Mouse (Mus musculus): ENCODE measurements around the gene Tex45. TPM values are rescaled to one million over a fixed set of nuclear protein-coding genes. Genes with fewer than 3 reads are reported as not detected.

Gene Tex45
- polyA plus RNA-seq, 1 experiment from 2014 or later, result 0.18 TPM

Other genes with a start within 250 kb of the Tex45 start
- 53.5 and 55.0 TPM in 2 replicates for gene Insr, start 191.2 kb upstream of the Tex45 start, polyA plus RNA-seq (2014; fragmentation: Nextera tagmentation; extraction: Ambion mirVana)
- gene A430078G23Rik, start 117.4 kb upstream of the Tex45 start, polyA plus RNA-seq (2014; fragmentation: Nextera tagmentation; extraction: Ambion mirVana), result not detected in 2 replicates
- 12.5 and 13.2 TPM in 2 replicates for gene Arhgef18, start 77.9 kb upstream of the Tex45 start, polyA plus RNA-seq (2014; fragmentation: Nextera tagmentation; extraction: Ambion mirVana)
- 3.2 and 3.9 TPM in 2 replicates for gene Pex11g, start 3.2 kb upstream of the Tex45 start, polyA plus RNA-seq (2014; fragmentation: Nextera tagmentation; extraction: Ambion mirVana)
- 53.0 and 80.8 TPM in 2 replicates for gene Zfp358, start 22.3 kb downstream of the Tex45 start, polyA plus RNA-seq (2014; fragmentation: Nextera tagmentation; extraction: Ambion mirVana)
- 76.7 and 78.9 TPM in 2 replicates for gene Mcoln1, start 29.6 kb downstream of the Tex45 start, polyA plus RNA-seq (2014; fragmentation: Nextera tagmentation; extraction: Ambion mirVana)
- 26.4 and 31.1 TPM in 2 replicates for gene Pnpla6, start 44.5 kb downstream of the Tex45 start, polyA plus RNA-seq (2014; fragmentation: Nextera tagmentation; extraction: Ambion mirVana)
- gene C330021F23Rik, start 97.1 kb downstream of the Tex45 start, polyA plus RNA-seq (2014; fragmentation: Nextera tagmentation; extraction: Ambion mirVana), result 0.27 and 0.70 TPM in 2 replicates
- 43.1 and 49.0 TPM in 2 replicates for gene Camsap3, start 116.4 kb downstream of the Tex45 start, polyA plus RNA-seq (2014; fragmentation: Nextera tagmentation; extraction: Ambion mirVana)
- 47.5 and 51.1 TPM in 2 replicates for gene Xab2, start 150.5 kb downstream of the Tex45 start, polyA plus RNA-seq (2014; fragmentation: Nextera tagmentation; extraction: Ambion mirVana)
- 95.5 and 103 TPM in 2 replicates for gene Pet100, start 150.7 kb downstream of the Tex45 start, polyA plus RNA-seq (2014; fragmentation: Nextera tagmentation; extraction: Ambion mirVana)
- 6.5 and 12.4 TPM in 2 replicates for gene Pcp2, start 154.7 kb downstream of the Tex45 start, polyA plus RNA-seq (2014; fragmentation: Nextera tagmentation; extraction: Ambion mirVana)
- 21.3 and 26.6 TPM in 2 replicates for gene Stxbp2, start 160.1 kb downstream of the Tex45 start, polyA plus RNA-seq (2014; fragmentation: Nextera tagmentation; extraction: Ambion mirVana)
- 0.70 TPM in 1 of 2 replicates, not detected in the other for gene Retn, start 184.9 kb downstream of the Tex45 start, polyA plus RNA-seq (2014; fragmentation: Nextera tagmentation; extraction: Ambion mirVana)
- 0.14 TPM in 1 of 2 replicates, not detected in the other for gene Mcemp1, start 194.9 kb downstream of the Tex45 start, polyA plus RNA-seq (2014; fragmentation: Nextera tagmentation; extraction: Ambion mirVana)
- 16.4 and 28.1 TPM in 2 replicates for gene Fcor, start 201.5 kb downstream of the Tex45 start, polyA plus RNA-seq (2014; fragmentation: Nextera tagmentation; extraction: Ambion mirVana)
- gene Trappc5, start 205.4 kb downstream of the Tex45 start, polyA plus RNA-seq (2014; fragmentation: Nextera tagmentation; extraction: Ambion mirVana), result 48.0 and 56.9 TPM in 2 replicates
- 0.32 and 0.38 TPM in 2 replicates for gene Fcer2a, start 223.3 kb downstream of the Tex45 start, polyA plus RNA-seq (2014; fragmentation: Nextera tagmentation; extraction: Ambion mirVana)
- not detected in 2 replicates for gene Clec4g, start 249.8 kb downstream of the Tex45 start, polyA plus RNA-seq (2014; fragmentation: Nextera tagmentation; extraction: Ambion mirVana)